Mouse (Mus musculus) embryo, embryonic 10.5 days (tissue): ENCODE measurements around the gene Acsl6.
A peak's percentile ranks its signal among the peaks of the same experiment; 100 is the strongest.

ENCODE experiments used
- DNase-seq: peaks from one replicate; pipeline ENCODE4 v3.0.0-alpha.2; 2015; ENCODE audit warnings: low spot score

Acsl6 gene

DNA sequence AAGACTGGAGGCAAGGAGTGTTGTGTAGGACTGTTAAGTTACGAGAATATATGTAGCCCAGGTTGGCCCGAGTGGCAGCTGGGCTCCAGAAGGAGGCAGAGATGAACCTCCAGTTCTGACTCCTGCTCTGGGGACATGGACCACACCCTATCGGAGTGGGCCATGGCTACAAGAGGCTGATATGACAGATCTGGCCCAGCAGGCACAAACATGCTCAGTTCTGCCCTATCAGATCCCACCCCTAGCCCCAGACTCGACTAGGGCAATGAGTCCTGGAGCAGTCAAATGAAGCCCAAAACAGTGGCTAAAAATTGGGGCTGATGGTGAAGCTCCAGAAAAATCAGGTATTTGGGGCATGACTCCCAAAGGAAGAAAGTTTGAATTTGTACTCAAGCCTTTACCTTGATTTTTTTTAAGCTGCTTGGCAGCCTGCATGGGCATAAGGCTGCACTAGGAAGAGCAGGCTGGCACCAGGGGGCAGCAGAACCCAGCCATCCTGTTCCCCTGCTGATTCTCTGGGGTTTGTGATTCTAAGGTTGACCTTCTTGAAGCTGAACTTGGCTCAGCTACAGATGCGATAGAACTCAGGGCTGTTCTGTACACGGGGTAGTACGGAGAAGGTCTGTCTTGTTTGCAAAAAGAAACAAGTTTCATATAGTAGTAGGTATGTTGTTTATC is 3.7 kb downstream of the Acsl6 start:
- peak; percentile 53 for DNase-seq

DNA sequence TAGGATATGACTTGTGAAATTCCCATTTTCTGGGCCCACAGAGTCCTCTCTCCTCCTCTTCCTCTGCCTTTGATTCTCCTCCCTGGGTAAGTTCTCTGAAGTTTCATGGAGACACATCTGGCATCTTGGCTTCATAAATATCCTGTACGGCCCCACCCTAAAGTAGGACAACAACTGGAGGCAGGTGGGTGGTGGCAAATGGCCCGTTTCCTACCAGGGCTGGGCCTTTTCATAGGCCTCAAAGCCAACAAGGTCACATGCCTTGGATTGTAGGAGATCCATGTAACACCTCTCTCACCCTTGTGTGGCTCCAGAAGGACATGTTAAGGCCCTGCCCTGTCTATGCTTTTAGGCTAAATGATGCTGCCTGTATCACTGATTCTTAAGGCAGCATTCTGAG is 7.0 kb downstream of the Acsl6 start:
- no peak for DNase-seq

DNA sequence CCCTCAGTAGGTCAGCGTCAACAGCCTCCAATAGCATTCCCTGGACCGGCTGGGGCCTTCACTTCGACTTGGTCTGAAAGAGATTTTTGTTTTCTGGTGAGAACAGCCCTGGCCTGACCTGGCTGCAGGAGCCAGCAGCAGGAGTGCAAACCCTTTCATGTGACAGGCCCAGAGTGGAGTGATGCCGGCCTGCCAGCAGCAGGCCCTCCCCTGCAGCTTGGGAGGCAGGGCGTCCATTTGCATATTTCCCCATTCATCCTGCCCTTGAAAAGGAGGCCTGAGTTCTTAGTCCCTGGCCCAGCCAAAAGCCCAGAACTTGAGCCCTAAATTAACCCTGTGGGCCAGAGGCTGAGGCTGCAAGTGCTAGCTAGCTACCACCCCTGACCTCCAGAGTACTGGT is 8.4 kb downstream of the Acsl6 start:
- peak; percentile 70 for DNase-seq

DNA sequence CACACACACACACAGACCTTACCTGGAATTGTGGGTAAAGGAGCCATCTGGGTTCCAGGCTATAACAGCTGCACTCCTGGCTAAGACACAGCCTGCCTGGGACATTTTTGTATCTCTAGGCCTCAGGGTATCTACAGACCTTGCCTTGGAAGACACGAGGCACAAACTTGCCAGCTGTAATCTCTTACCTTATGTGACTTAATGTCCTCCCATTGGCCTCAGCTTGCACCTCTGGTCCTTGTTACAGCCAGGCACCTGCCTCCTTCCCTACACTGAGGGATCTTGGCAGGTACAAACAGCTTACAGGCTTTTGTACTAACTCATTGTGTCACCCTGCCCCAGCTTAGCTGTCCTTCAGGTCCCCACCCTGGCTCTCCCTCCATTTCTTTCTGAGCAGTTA is 9.0 kb downstream of the Acsl6 start:
- DNase-seq = peak; percentile 10

DNA sequence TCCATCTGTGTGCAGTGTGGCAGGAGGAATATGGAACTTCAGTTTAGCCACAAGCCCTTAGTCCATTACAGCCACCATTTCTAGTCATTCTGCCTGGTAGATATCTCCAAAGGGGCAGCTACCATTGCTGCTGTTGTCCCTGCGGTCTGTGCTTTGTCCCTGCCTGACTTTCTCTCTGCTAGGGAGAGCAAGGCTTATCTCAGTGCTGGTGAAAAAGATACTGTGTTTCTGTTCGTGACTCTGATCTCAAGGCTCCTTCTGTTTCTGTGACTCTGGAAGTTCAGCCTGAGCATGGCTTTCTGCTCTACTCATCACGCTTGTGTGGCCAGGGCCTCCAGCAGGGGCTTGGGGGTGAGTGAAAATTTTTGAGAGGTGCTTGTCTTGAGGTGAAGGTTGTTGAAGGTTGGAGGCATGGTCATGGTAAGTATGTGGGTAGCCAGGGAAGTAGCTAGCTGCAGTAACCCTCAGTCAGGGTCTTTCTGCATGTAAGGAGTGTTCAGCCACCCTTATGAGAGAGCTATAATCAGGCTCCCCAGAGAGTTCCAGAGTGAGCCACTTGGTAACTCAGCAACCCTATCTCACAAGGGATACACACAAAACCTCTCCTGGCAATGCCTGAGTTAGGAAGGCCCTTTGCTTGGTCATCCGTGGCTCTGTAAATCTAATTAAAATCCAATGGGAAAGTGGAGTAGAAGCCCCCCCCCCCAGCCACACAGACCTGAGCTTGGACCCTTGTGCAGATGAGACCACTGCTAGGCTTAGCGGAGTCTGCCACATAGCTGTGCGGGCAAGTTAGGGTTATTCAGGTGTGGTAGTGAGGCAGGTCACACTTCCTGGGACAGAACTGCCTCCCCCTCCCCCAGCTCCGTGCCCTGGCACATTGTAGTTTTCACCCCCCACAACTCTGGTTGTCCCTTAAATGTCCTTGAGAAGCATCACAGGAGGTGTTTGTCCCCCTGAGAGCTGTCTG is 10.1 kb downstream of the Acsl6 start:
- DNase-seq = no peak

DNA sequence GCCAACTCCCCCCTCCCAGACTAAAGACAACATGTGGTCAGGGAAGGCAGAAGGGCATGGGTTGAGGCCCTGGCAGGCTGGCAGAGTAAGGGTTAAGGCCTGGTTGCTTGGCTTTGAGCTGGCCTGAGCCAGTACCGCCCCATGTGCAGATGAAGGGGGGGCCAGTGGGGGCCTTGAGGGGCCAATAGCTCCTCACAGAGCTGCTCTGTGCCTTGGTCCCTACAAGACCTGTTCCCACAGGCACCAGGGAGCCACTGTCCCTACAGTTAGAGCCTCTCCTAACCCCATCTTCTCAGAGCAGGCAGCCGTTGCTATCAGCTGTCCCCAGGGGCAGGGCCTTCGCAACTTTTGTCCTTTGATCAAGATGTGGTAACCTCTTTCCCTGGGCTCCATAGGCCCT is 11.1 kb downstream of the Acsl6 start:
- peak; percentile 24 for DNase-seq

DNA sequence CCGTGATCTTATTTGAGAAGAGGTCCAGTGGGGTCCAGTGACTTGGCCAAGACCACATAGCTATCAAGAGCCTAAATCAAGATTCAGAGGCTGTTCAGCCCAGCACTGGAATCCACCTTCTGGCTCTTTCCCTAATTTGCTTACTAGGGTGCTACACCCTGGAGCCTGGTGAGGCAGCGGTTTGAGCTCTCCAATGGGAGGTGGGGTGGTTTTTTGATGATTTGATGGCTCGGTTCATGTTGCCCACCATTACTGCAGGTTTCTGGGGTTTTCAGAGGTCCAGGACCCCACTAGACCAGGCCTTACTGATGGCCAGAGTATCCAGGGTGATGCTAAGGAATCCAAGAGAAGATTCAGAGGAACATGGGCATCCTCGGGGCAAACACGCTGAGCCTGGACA is 11.7 kb downstream of the Acsl6 start:
- DNase-seq = no peak

DNA sequence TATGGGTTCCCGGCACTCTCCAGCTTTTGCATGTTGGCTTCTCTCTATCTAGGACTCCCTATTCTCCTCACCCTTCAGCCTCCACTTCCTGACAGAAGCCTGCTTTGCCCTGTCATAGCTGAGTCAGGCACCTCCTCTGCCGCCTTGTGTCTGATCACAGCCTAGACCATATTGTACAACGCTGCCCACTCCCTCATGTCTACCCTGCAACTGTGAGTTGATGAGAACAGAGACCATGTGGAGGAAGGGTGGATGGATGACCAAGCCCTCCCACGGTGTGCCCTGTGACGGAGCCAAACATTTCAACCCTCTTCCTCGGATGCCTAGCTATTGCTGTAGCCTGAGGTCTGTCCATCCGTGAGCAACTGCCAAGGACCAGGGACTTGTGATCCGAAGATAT is 13.8 kb downstream of the Acsl6 start:
- no peak for DNase-seq

DNA sequence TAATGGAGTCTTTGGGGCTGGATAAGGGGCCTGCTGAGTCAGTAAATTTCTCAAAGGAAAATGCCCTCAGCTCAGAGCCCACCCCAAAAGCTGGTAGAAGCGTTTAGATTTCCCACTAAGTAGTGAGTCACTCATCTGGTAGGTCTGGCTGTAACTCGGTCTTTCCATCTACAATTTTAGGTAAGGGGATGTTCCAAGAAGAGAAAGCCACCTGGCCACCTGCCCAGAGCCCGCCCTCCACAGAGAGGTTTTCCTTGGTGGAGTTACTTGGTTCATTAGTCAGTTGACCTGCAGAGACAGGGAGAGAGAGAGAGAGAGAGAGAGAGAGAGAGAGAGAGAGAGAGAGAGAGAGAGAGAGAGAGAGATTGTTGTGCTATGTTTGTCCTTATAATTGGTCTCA is 14.2 kb downstream of the Acsl6 start:
- no peak for DNase-seq

DNA sequence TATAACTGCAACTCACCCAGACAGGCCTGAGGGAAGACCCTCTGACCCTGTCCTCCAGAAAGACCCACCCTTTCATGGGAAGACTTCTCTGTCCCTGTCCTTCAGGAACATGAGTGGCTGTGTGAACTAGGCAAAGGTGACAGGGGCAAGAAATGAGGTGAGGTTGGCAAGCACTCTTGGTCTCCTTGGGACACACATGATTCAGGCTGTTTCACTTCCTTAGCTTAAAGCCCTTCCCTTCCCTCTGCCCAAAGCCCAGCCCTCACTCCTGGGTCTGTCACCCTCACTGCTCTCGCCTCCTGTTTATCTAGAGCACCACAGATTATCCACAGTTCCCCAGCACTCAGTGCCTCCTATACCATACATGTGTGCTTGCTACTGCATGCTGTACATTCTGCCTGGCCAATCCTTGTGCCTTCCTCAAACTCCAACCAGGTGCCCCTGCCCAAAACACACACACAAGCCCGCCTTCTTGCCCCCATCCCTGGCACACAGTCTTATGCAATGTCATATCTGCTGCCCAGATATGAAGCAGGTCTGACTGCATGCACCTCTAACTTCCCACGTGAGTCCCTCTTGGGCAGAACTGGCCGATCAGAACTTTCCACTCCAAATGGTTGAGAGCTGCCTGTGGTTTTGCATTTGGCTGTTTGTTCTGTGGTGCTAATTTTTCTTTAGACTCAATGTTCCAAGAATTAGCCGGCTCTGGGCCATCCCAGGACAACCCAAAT is 18.4 kb downstream of the Acsl6 start:
- no peak for DNase-seq

DNA sequence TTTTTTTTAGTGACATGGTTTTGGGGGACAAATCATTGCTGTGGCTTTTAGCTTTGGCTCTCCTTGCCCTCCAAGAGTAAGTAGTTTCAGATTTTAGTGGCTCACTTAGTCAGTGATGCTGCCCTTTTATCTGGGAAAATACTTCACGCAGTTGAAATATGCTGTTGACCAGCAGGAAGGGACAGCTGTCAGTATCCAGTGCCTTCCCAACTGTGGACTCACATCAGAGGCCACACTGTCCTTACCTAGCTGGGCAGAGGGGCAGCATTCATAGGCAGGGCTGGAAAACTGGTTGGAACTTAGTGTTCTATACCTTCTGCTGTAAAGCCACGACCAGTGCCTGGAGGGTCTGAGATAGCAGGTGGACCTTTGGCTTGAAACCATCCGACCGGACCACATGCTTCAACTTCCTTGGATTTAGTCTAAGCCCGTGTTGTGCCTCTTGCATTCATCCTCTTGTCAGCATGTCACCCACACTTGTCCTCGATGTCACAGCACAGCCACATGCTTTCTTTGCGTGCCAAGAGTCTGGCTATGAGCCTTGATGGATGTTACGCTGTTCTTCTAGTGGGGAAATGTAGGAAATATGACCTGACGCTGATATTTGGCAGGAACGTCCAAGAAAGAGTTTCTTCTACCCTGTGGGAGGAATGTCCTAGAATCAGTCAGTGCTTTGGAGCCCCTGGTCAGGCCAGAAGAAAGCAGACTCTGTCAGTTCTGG is 28.0 kb downstream of the Acsl6 start:
- no peak for DNase-seq

DNA sequence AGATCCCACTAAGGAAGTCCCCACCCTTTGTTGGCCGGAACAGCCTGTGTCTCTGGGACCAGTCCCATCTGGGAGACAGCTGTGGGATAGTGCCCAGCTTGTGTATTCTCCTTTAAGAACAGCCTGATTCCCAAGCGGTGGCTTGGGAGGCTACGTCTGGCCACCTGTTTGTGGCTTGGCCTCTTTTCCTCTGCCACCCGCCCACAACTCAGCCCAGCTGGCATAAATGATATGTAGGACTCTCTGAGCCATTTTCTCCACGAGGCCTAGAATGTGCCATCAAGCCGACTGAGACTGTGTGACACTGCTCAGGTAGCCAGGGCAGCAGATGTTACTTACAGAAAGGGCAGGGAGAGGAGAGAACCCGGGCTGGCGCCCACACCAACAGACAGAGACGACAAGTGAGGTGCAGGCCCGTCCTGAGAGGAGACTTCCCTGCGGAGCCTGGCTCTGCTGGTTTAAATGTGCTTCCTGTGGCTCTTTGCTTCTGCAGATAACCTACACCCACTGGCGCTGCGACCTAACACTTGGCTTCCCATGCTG is 32.6 kb downstream of the Acsl6 start:
- no peak for DNase-seq

DNA sequence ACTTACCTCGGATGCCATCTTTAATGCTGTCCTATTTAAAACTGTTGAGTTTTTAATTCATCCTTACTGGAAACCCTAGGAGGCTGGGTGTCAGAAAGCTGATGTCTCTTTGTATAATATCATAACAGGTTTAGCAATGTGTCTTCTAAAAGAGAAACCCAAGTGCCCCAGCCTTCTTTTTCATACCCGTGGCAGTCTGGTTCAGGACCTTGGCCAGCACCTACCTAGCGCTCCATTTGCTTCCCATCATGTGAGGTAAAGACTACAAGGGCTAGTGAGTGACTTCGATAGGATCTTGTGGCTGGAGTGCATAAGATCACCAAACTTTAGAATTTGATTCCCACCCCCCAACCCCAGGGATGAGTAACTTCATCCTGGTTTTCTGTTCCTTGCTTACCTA is 40.1 kb downstream of the Acsl6 start:
- peak; percentile 68 for DNase-seq

DNA sequence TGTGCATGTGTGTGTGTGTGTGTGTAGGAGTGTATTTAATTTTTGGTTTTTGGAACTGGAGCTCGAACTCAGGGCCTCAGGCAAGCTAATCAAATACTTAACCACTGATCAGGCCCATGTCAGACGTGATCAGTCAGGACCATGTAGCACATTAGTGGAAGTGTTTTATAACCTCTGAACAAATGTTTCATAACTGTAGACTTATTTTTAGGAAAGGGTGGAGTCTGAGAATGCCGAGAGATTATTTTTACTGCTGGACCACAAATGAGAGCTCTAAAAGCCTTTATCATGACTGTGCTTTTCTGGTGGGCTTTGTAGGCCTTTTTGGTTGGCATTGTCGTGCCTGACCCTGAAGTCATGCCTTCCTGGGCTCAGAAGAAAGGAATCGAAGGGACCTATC is 48.1 kb downstream of the Acsl6 start:
- no peak for DNase-seq

DNA sequence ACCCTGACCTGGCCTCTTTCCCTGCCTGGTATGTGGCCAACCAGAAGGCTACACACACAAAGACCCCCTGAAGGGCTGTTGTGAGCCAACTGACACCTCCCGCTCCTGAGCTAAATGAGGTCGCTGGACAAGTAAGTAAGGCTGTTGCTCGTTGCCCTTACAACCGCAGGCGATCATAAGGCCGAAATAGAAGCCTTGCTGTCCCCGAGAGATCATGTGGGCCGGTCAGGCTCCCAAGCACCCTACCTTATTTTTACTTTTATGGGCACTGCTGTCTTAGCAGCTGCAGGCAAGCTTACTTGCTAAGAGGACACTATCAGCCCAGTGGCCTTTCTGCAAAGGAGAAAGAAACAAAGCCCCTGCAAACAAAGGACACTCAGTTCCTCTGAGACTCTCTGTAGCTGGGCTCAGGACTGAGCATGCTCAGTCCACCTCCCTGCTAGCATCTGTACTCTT is 49.6 kb downstream of the Acsl6 start:
- DNase-seq = peak; percentile 71

DNA sequence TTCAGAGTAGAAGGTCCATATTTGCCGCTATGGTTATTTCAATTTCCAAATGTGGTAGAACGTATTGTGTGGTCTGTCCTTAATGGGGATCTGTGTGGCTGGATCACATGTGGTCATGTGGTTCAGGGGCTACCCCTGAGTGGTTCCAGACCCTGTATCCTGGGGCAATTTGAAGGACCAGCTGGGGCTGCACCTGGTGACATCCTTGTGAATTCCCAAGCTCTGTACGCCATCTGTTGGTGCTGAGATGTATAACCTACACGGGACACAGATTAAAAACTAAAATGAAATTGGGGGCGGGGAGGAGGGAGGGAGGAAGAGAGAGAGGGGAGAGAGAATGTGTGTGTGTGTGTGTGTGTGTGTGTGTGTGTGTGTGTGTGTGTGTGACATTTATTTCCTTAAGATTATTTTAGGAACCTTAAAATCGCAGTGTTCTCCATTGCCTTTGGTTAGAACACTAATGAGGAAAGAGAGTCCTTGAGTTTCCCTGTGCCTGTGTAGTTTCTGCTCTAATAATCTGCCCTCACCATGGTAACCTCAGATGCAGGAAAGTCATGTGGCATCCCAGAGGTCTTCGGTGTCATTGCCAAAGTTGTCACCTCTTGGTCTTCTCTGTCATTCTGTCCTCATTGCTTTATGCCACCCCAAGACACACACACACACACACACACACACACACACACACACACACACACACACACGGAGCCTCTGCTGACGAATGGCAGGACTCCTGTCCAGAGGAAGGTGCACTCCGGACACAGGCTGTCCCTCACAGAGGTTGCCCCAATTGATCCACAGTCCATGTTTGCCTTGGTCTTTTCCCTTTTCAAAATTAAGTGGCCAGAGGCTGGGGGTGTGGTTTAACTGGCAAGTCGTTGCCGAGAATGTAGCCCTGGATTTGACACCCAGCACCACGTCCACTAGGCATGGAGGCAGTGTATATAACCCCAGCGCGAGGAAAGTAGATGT is 51.3 kb downstream of the Acsl6 start:
- DNase-seq = peak; percentile 83

DNA sequence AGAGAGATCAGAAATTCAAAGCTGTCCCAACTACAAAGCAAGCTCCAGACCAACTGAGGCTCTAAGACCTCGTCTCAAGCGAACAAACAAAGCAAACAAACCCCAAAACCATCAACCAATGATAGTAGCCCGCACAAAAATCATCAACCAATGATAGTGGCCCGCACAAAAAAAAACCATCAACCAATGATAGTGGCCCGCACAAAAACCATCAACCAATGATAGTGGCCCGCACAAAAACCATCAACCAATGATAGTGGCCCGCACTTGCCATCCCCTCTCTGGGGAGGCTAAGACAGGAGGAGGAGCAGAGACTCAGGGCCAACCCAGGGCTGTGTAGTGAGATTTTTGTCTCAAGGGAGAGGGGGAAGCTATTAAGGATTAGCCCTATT is 52.0 kb downstream of the Acsl6 start:
- no peak for DNase-seq

DNA sequence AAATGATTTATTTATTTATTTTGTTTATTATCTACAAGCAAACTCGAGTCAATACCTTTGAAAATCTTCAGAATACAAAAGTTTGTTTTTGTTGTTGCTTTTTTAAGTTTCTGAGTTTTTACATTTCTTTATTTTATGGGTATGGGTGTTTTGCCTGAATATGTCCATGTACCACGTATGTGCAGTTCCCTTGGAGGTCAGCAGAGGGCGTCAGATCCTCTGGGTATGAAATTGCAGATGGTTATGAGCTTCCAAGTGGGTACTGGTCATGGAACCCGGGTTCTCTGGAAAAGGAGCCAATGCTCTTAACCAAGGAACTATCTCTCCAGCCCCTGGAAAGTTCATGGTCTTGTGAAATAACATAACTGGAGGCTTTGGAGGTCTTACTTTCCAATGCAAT is 53.1 kb downstream of the Acsl6 start:
- peak; percentile 12 for DNase-seq

DNA sequence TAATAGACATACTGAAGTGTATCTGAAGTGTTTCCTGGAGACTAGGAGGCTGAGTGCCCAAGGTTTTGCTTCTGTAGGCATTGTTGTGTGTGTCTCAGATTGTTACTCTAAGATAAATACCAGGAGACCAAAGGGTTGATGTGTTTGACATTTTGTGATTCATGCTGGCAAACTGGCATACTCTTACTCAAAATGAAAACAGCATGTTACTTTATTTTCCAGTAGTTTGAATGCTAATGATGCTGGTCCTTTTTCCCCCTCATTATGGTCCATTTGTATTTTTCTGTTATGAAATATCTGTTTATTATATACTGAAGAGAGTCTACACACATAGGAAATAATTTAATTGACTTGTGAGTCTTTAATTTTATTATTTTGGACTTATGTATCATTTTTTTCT is 69.0 kb downstream of the Acsl6 start:
- no peak for DNase-seq

DNA sequence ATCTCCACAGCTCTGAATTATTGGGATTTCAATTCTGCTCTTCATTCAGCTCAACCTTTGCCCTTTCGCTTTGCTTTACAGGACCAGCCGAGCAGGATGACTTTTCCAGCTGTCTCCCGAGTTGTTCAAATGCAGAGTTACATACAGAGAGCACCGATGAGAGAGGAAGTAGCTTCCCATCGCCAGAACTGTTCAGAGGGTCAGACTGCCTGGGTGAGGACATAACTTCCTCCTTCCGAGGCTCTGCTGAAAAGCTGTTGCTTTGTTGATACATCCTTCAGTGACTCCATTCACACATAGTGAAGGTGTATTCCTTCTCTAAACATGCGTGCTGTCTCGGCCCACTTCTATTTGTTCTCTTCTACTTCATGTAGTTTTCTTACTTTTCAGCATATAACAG is 86.8 kb downstream of the Acsl6 start:
- peak; percentile 27 for DNase-seq

DNA sequence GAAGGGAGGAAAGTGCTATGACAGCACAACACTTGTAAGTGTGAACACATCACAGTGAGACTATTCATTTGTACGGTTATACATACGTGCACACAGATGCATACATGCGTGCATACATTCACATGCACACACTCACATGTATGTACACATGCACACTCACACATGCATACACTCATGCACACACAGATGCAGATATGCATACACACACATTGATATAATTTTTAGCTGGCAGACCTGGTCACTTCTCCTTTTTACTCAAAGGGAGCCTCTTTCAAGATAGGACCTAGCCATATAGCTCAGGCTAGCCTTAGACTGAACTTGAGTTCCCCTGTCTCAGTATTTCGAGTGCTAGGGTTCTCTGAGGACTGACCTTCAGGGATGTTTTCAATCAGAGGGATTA is 87.7 kb downstream of the Acsl6 start:
- DNase-seq = no peak
